Mouse (Mus musculus) heart, embryonic 12.5 days (tissue): ENCODE results near the gene Bmyc. TPM values are rescaled to one million over a fixed set of nuclear protein-coding genes. Genes with fewer than 3 reads are reported as not detected.

Experiments
- ATAC-seq: fragments of 200-750 bp; cut with Nextera tagmentation; 2 replicates; pipeline ENCODE4 v1.8.0; 2017; ENCODE audit warnings: moderate TSS enrichment, moderate library complexity; ENCODE audit not compliant: insufficient number of reproducible peaks, low FRiP score
- H3K27ac ChIP-seq: fragments of 300-500 bp; sonication (generic); 2 replicates; pipeline ENCODE4 v1.5.1; 2016; ENCODE audit warnings: mild to moderate bottlenecking, moderate library complexity; ENCODE audit not compliant: poor library complexity, severe bottlenecking
- H3K27me3 ChIP-seq: fragments of 300-500 bp; sonication (generic); replicated peaks from 2 replicates; pipeline ENCODE4 v1.6.1; 2016; ENCODE audit warnings: mild to moderate bottlenecking, moderate library complexity
- H3K36me3 ChIP-seq: fragments of 300-500 bp; sonication (generic); 2 replicates; pipeline ENCODE4 v1.6.1; 2016; ENCODE audit warnings: mild to moderate bottlenecking, moderate library complexity
- H3K4me1 ChIP-seq: fragments of 300-500 bp; sonication (generic); replicated peaks from 2 replicates; pipeline ENCODE4 v1.6.1; 2016; ENCODE audit warnings: mild to moderate bottlenecking
- H3K4me2 ChIP-seq: fragments of 300-500 bp; sonication (generic); 2 replicates; pipeline ENCODE4 v1.6.1; 2016; ENCODE audit warnings: mild to moderate bottlenecking, moderate library complexity
- H3K4me3 ChIP-seq: fragments of 300-500 bp; sonication (generic); 2 replicates; pipeline ENCODE4 v1.5.1; 2016; ENCODE audit warnings: mild to moderate bottlenecking
- H3K9ac ChIP-seq: fragments of 300-500 bp; sonication (generic); 2 replicates; pipeline ENCODE4 v1.6.1; 2016; ENCODE audit warnings: mild to moderate bottlenecking, moderate library complexity
- H3K9me3 ChIP-seq: fragments of 300-500 bp; sonication (generic); replicated peaks from 2 replicates; pipeline ENCODE4 v1.6.1; 2016; ENCODE audit warnings: mild to moderate bottlenecking, moderate library complexity
- WGBS: fragments of 180-500 bp; shearing (Covaris S2); methylation state at CpG from one replicate; pipeline ENCODE4 v1.1.7; 2016; 5-methylcytosine and 5-hydroxymethylcytosine counted together
- polyA plus RNA-seq: library from polyadenylated mRNA; unstranded; fragments of >200 nt; fragmentation: Nextera tagmentation; extraction: Ambion mirVana; gene quantifications from 2 replicates; pipeline ENCODE4 v1.2.1, GENCODE M21; 2016

Gene Bmyc
- 57.5 and 58.9 TPM in 2 replicates for polyA plus RNA-seq

DNA sequence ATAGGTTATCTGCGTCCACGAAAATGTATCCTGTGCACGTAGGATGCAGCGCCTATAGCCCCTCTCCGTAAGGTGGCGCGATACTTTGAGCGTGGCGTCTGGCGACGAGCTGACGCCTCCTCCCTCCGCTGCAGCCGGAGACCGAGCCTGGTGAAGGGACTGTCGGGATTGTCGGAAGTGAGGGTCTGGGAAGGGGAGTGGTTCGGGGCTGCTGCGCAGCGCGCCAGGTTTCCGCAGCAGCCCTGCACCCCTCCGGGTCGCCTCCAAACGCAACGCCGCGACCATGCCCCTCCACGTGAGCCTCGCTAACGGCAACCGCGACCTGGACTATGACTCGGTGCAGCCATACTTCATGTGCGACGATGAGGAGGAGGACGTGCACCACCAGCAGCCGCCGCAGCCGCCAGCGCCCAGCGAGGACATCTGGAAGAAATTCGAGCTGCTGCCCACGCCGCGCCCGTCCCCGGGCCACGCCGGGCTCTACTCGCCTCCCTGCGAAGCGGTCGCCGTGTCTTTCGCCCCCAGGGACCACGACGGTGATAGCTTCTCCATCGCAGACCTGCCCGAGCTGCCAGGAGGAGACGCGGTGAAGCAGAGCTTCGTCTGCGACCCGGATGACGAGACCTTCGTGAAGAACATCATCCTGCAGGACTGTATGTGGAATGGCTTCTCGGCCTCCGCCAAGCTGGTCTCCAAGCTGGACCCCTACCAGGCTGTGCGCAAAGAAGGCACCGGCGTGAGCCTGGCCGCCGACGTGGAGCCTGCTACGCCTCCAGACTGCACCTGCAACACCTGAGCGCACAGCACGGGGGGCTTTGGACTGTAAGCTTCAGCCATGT is at the start of gene Bmyc:
Gene Bmyc (plus strand): TSS at position 97 of the 839 bp plus-strand sequence.
- under 1% methylated on average over 78 of the region's 78 CpGs for WGBS
- H3K4me3 ChIP-seq = peak within 1 kb of the TSS; percentile 75
- H3K4me1 ChIP-seq = peaks cover 12% of the 10 kb centered on the region

DNA sequence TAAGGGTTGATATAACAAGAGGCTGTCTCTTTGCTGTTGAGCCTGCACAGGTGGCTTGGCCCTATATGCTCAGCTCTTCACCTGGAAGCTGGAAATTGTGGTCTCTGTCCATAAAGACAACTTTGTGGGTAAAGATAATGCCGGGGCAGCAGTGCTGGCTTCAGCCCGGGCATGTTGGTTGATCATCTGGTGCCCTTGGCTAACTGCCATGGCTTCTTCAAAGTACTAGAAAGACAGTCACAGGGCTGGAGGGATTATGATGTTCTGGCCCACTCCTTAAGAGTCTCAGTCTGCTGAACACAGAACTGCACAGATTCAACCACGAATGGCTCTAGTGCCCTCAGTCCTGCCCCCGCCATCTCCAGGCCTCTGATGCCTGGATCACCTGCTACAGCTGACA is 49.3 kb upstream of the Bmyc start:
- Histone ChIP-seq H3K9ac (no peak overlapping the region), H3K9me3 (no peaks in the 10 kb centered on the region), H3K27ac (no peak overlapping the region), H3K27me3 (peaks cover 26% of the 10 kb centered on the region), H3K4me2 (no peak overlapping the region), H3K4me3 (no peak overlapping the region), H3K36me3 (no peaks in the 10 kb centered on the region), H3K4me1 (no peaks in the 10 kb centered on the region)
- no peak for ATAC-seq
- WGBS = 72% methylated on average over 4 of the region's 4 CpGs

More for the DNA sequence above, at the start of gene Bmyc:
- Histone ChIP-seq H3K9me3 (no peaks in the 10 kb centered on the region), H3K27ac (peak within 1 kb of the TSS; percentile 17; the same call in 1 of the 2 replicates), H3K4me2 (peak within 1 kb of the TSS; percentile 88), H3K36me3 (no peaks in the 10 kb centered on the region), H3K27me3 (no peaks in the 10 kb centered on the region), H3K9ac (peak within 1 kb of the TSS; percentile 83)
- peak; percentile 87 for ATAC-seq

DNA sequence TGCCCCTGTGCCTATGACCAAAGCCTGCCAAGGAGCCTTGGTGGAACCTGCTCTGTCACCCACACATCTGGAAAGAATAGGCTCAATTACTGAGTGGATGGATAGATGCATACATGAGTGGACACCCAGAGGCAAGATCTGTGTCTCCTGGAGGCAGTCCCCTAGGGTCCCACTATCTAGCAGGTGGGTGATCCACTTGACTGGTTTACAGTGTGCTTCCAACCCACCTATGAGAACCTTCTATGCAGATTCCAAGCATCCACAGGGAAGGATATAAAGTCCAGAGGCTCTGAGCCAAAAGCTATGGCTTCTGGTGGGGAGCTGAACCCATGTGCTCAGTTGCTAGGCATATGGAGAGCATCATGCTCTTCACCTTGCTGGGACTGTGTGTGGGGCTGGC is 48.9 kb upstream of the Bmyc start, which contains the start of gene Lcn5:
Gene Lcn5 (plus strand): TSS at position 301 of the 400 bp plus-strand sequence.
- Histone ChIP-seq H3K4me3 (no peak within 1 kb of the TSS), H3K27ac (no peak within 1 kb of the TSS), H3K9ac (no peak within 1 kb of the TSS), H3K4me1 (no peaks in the 10 kb centered on the region), H3K9me3 (no peaks in the 10 kb centered on the region), H3K4me2 (no peak within 1 kb of the TSS), H3K27me3 (peaks cover 26% of the 10 kb centered on the region), H3K36me3 (no peaks in the 10 kb centered on the region)
- ATAC-seq = no peak

DNA sequence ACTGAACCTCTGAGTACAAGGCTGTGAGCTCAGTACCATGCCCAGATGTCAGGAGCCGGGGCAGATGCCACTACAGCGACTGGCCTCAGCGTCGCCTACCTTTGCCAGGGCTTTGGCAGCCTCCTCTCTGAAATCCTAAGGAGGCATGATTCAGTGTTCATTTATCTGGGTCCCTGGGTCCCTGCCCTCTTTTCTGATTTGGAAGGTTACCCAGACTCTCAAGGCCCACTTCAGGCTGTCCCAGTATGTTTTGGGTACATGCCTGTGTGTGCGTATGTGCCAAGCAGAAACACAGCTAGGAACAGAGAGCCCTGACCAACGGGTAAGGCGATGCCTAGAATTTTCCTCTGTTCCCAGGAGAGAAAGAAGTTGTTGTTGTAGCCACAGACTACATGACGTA is 46.3 kb upstream of the Bmyc start:
- Histone ChIP-seq H3K27ac (no peak overlapping the region), H3K4me1 (no peaks in the 10 kb centered on the region), H3K27me3 (peaks cover 10% of the 10 kb centered on the region), H3K9ac (no peak overlapping the region), H3K4me3 (no peak overlapping the region), H3K36me3 (no peaks in the 10 kb centered on the region), H3K9me3 (no peaks in the 10 kb centered on the region), H3K4me2 (no peak overlapping the region)
- 79% methylated on average over 8 of the region's 8 CpGs for WGBS
- ATAC-seq = no peak

DNA sequence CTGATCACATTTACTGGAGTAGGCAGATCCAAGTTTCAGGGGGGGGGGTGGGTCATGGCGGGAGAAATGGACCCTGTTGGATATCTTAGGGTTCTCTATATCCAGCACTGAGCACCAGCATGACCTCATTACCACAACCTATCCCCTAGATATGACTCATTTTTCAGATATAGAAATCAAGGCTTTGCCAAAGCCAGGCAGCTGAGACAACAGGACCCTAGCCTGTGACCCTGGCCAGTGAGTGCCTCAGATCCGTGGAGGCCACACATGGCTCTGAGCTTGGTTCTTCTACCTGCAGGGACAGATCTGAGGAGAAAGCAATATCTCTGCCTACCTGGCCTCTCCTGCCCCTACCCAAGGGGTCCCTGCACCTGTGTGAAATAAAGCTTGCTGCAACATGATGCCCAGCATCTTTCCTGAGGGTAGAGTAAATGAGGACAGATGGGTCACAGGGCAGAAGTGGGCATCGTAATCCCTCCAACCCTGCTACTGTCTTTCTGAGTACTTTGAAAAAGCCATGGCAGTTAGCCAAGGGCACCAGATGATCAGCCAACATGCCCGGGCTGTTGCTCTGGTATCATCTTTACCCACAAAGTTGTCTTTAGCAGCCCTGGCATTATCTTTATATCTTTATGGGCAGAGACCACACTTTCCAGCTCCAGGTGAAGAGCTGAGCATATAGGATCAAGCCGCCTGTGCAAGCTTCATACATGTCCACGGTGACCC is 45.1 kb upstream of the Bmyc start:
- Histone ChIP-seq H3K4me3 (no peak overlapping the region), H3K4me1 (no peaks in the 10 kb centered on the region), H3K4me2 (no peak overlapping the region), H3K36me3 (no peaks in the 10 kb centered on the region), H3K27ac (no peak overlapping the region), H3K27me3 (no peaks in the 10 kb centered on the region), H3K9me3 (no peaks in the 10 kb centered on the region), H3K9ac (no peak overlapping the region)
- 73% methylated on average over 6 of the region's 6 CpGs for WGBS
- no peak for ATAC-seq

- no peak overlapping the region for H3K27ac ChIP-seq
- H3K4me3 ChIP-seq = no peak overlapping the region
- no peaks in the 10 kb centered on the region for H3K9me3 ChIP-seq
- no peak overlapping the region for H3K4me2 ChIP-seq
- no peak overlapping the region for H3K9ac ChIP-seq
- no peak for ATAC-seq
- no peaks in the 10 kb centered on the region for H3K36me3 ChIP-seq
- 59% methylated on average over 1 of the region's 1 CpGs for WGBS
- no peaks in the 10 kb centered on the region for H3K4me1 ChIP-seq
- no peaks in the 10 kb centered on the region for H3K27me3 ChIP-seq
Measured at GRCm38 (mm10) chr2:25663511-25663910, 43.0 kb upstream of the Bmyc start.

DNA sequence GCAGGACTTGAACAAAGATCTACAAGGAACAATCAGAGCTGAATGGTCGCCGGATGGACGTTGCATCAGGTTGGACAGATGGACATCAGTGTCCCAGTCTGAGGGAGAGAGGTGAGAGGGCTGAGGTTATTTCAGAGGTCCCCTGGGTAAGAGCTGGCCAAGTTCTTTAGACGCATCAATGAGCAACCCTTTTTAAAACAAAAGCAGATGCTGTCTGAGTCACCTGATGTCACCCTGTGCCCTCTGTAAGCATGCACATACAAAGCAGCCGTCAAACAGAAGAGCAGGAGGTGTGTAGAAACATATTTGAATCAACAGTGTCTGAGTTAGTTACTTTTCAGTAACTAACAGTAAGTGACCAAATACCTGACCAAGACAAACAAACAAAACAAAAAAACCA is 42.4 kb upstream of the Bmyc start:
- Histone ChIP-seq H3K9ac (no peak overlapping the region), H3K4me2 (no peak overlapping the region), H3K27ac (no peak overlapping the region), H3K4me3 (no peak overlapping the region), H3K4me1 (no peaks in the 10 kb centered on the region), H3K27me3 (no peaks in the 10 kb centered on the region), H3K9me3 (no peaks in the 10 kb centered on the region), H3K36me3 (no peaks in the 10 kb centered on the region)
- no peak for ATAC-seq
- WGBS = 80% methylated on average over 5 of the region's 5 CpGs

DNA sequence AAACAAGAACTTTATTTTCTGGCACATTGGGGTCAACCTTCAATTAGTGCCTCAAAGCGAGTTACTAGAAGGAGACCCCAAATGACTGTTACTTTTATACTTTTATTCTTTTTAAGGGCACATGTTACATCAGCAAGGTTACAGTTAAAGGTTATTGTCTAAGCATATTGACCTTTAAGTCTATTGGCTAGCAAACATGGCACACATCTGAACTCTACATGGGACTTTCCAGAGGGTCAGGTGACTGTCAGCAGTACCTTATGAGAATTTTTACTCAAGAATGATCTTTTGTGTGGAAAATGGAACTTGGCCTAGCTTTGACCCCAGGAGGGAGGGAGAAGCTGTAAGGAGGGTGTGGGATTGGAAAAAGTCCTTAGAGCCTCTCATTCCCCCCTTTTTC is 40.0 kb upstream of the Bmyc start:
- no peak for ATAC-seq
- Histone ChIP-seq H3K36me3 (no peaks in the 10 kb centered on the region), H3K4me2 (no peak overlapping the region), H3K27me3 (no peaks in the 10 kb centered on the region), H3K9me3 (no peaks in the 10 kb centered on the region), H3K4me3 (no peak overlapping the region), H3K27ac (no peak overlapping the region), H3K9ac (no peak overlapping the region), H3K4me1 (no peaks in the 10 kb centered on the region)
- 53% methylated on average over 1 of the region's 1 CpGs for WGBS

DNA sequence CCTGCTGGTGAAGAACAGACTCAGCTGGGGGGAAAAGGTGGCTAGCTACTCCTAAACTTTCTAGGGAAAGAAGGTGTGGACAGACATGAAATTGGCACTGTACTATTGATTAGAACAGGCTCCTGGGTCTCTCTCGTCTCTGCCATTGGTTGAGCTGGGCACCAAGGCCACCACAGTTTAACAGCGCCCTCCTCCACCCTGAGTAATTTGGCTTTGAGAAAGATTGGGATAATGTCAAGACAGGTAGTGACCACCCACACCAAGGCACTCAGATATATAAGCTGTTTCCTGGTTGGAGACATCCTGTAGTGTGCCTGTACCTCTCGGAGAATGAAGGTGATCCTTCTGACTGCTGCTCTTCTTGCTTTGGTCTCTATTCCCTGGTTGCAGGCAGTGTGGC is 30.1 kb upstream of the Bmyc start, which contains the start of gene Lcn6:
Gene Lcn6 (plus strand): TSS at position 301 of the 400 bp plus-strand sequence.
- no peaks in the 10 kb centered on the region for H3K4me1 ChIP-seq
- no peaks in the 10 kb centered on the region; the same call in 1 of the 2 replicates for H3K27me3 ChIP-seq
- no peaks in the 10 kb centered on the region for H3K36me3 ChIP-seq
- no peak within 1 kb of the TSS for H3K9ac ChIP-seq
- H3K27ac ChIP-seq = no peak within 1 kb of the TSS
- H3K4me3 ChIP-seq = no peak within 1 kb of the TSS
- no peaks in the 10 kb centered on the region for H3K9me3 ChIP-seq
- no peak within 1 kb of the TSS for H3K4me2 ChIP-seq
- WGBS = 80% methylated on average over 3 of the region's 3 CpGs
- ATAC-seq = no peak

GRCm38 (mm10) chr2:25679559-25679958 is 27.0 kb upstream of the Bmyc start:
- no peaks in the 10 kb centered on the region for H3K36me3 ChIP-seq
- H3K4me1 ChIP-seq = no peaks in the 10 kb centered on the region
- H3K9me3 ChIP-seq = no peaks in the 10 kb centered on the region
- ATAC-seq = no peak
- H3K27ac ChIP-seq = no peak overlapping the region
- peaks cover 12% of the 10 kb centered on the region for H3K27me3 ChIP-seq
- H3K9ac ChIP-seq = no peak overlapping the region
- 69% methylated on average over 6 of the region's 6 CpGs for WGBS
- H3K4me3 ChIP-seq = no peak overlapping the region
- no peak overlapping the region for H3K4me2 ChIP-seq

GRCm38 (mm10) chr2:25682426-25682825 is 24.1 kb upstream of the Bmyc start, which contains the start of gene Lcn10:
Gene Lcn10 (plus strand): TSS chr2:25682726.
- no peak within 1 kb of the TSS for H3K4me2 ChIP-seq
- H3K9ac ChIP-seq = no peak within 1 kb of the TSS
- no peaks in the 10 kb centered on the region for H3K36me3 ChIP-seq
- H3K27ac ChIP-seq = no peak within 1 kb of the TSS
- 73% methylated on average over 2 of the region's 2 CpGs for WGBS
- no peaks in the 10 kb centered on the region for H3K9me3 ChIP-seq
- no peak within 1 kb of the TSS for H3K4me3 ChIP-seq
- no peaks in the 10 kb centered on the region for H3K4me1 ChIP-seq
- peaks cover 18% of the 10 kb centered on the region for H3K27me3 ChIP-seq
- ATAC-seq = no peak
